ENCODE assay signal across 29 mouse cellular contexts in genomic region chr5:113564463-113564862, GRCm38 (mm10).
DNase-seq lines count a peak whose midpoint lies in the region; ATAC-seq and TF ChIP-seq lines count a peak whose summit lies in the region.
"Had no signal": no experiment of that assay in that cellular context is flagged by ENCODE, and none has a peak within 500 bp of the region (broad histone marks: within the 10 kb centered on the region; RNA-seq: fewer than 3 reads in every experiment).

No protein-coding gene starts in this region.

- TF ChIP-seq POLR2A in myocyte (IDR thresholded peaks at IDR 0.05; ENCODE audit: insufficient read length, low read depth): no peak

- no peaks in the 10 kb centered on the region for H3K79me2 ChIP-seq in myocyte (ENCODE audit: control insufficient read depth, insufficient read depth)

- 18% methylated on average over 4 of the region's 4 CpGs for WGBS in kidney, embryonic 15.5 days
- WGBS in embryonic facial prominence, embryonic 11.5 days: 17% methylated on average over 4 of the region's 4 CpGs

- no peaks in the 10 kb centered on the region for H3K36me3 ChIP-seq in kidney, embryonic 15.5 days
- no peaks in the 10 kb centered on the region for H3K36me3 ChIP-seq in embryonic facial prominence, embryonic 11.5 days (replicated peaks; ENCODE audit: control insufficient read depth, insufficient read depth, low read depth, low read length)
- H3K36me3 ChIP-seq in myocyte (ENCODE audit: control insufficient read depth, insufficient read depth): no peaks in the 10 kb centered on the region
- H3K36me3 ChIP-seq: embryonic facial prominence, embryonic 15.5 days; forebrain, embryonic 12.5 days; heart, embryonic 13.5 days; hindbrain, embryonic 13.5 days; liver, embryonic 12.5 days; midbrain, embryonic 13.5 days had no signal

- no peak overlapping the region for H3ac ChIP-seq in myocyte (ENCODE audit: control insufficient read depth, insufficient read length)

- H3K4me2 ChIP-seq in kidney, embryonic 15.5 days: no peak overlapping the region
- H3K4me2 ChIP-seq in embryonic facial prominence, embryonic 11.5 days (ENCODE audit: low read depth, low read length): no peak overlapping the region
- H3K4me2 ChIP-seq in myocyte (ENCODE audit: low read depth): no peak overlapping the region
- H3K4me2 ChIP-seq: embryonic facial prominence, embryonic 15.5 days; forebrain, embryonic 12.5 days; heart, embryonic 13.5 days; hindbrain, embryonic 13.5 days; liver, embryonic 12.5 days; midbrain, embryonic 13.5 days had no signal

- H3K4me3 ChIP-seq in kidney, embryonic 15.5 days (replicated peaks): no peak overlapping the region
- no peak overlapping the region for H3K4me3 ChIP-seq in embryonic facial prominence, embryonic 11.5 days (ENCODE audit: low read depth, low read length)
- no peak overlapping the region for H3K4me3 ChIP-seq in myocyte
- H3K4me3 ChIP-seq: embryonic facial prominence, embryonic 15.5 days; forebrain, embryonic 12.5 days; heart, embryonic 13.5 days; hindbrain, embryonic 13.5 days; left cerebral cortex, adult 2 months; liver, embryonic 12.5 days; midbrain, embryonic 13.5 days had no signal

- no peak overlapping the region for H3K9ac ChIP-seq in kidney, embryonic 15.5 days
- no peak overlapping the region for H3K9ac ChIP-seq in embryonic facial prominence, embryonic 11.5 days (replicated peaks; ENCODE audit: low read length)
- H3K9ac ChIP-seq: embryonic facial prominence, embryonic 15.5 days; forebrain, embryonic 12.5 days; forebrain, postnatal 0 days; heart, embryonic 13.5 days; hindbrain, embryonic 13.5 days; liver, embryonic 12.5 days; liver, postnatal 0 days; midbrain, embryonic 13.5 days had no signal

- peaks cover 3% of the 10 kb centered on the region; the same call in 1 of the 2 replicates for H3K27me3 ChIP-seq in kidney, embryonic 15.5 days
- no peaks in the 10 kb centered on the region for H3K27me3 ChIP-seq in embryonic facial prominence, embryonic 11.5 days (ENCODE audit: control insufficient read depth, insufficient read depth, low read length)
- peaks cover 19% of the 10 kb centered on the region for H3K27me3 ChIP-seq in myocyte (ENCODE audit: control insufficient read depth, insufficient read depth, insufficient read length)
- H3K27me3 ChIP-seq: embryonic facial prominence, embryonic 15.5 days; liver, embryonic 12.5 days; midbrain, embryonic 13.5 days had no signal

- DNase-seq in embryo, embryonic 9.5 days (ENCODE audit: extremely low spot score): peak; percentile 45
- DNase-seq in embryo, embryonic 11 days: no peak
- peak; percentile 58 to 64 for DNase-seq in kidney, postnatal 4 days
- peak; percentile 57 for DNase-seq in embryonic facial prominence, embryonic 11.5 days (ENCODE audit: low spot score)
- DNase-seq in right cerebral cortex, postnatal 36 days (ENCODE audit: low spot score in 2 of 2): no peak
- no peak for DNase-seq in ovary, postnatal 10 days (ENCODE audit: low spot score)
- DNase-seq: adrenal gland, postnatal 25 days; B cell, adult 2 months; cerebellum, postnatal 14 days; forebrain, postnatal 0 days; gastrocnemius, postnatal 10 days; heart, postnatal 10 days; kidney, adult 18-20 months; liver, postnatal 0 days; lung, postnatal 10 days; right cerebral cortex, postnatal 25 days had no signal

- no peaks in the 10 kb centered on the region for H3K9me3 ChIP-seq in kidney, embryonic 15.5 days (replicated peaks)
- no peaks in the 10 kb centered on the region for H3K9me3 ChIP-seq in embryonic facial prominence, embryonic 11.5 days (replicated peaks; ENCODE audit: control insufficient read depth, low read length)
- H3K9me3 ChIP-seq: embryonic facial prominence, embryonic 15.5 days; forebrain, embryonic 12.5 days; heart, embryonic 13.5 days; hindbrain, embryonic 13.5 days; liver, embryonic 12.5 days; midbrain, embryonic 13.5 days had no signal

- no peak for ATAC-seq in kidney, embryonic 15.5 days (replicated peaks; ENCODE audit: low FRiP score)
- no peak for ATAC-seq in embryonic facial prominence, embryonic 11.5 days (replicated peaks; ENCODE audit: insufficient number of reproducible peaks, low FRiP score, low TSS enrichment, low read depth)
- ATAC-seq: activated CD4-positive, CD25-positive, alpha-beta regulatory T cell, adult 4 months; forebrain, postnatal 0 days; liver, embryonic 12.5 days; liver, postnatal 0 days; midbrain, embryonic 13.5 days had no signal

- H3K4me1 ChIP-seq in kidney, embryonic 15.5 days: no peaks in the 10 kb centered on the region
- H3K4me1 ChIP-seq in embryonic facial prominence, embryonic 11.5 days (ENCODE audit: control insufficient read depth, insufficient read depth, low read length): no peaks in the 10 kb centered on the region
- H3K4me1 ChIP-seq: embryonic facial prominence, embryonic 15.5 days; liver, embryonic 12.5 days; midbrain, embryonic 13.5 days had no signal

- H3K27ac ChIP-seq in kidney, embryonic 15.5 days: no peak overlapping the region
- H3K27ac ChIP-seq in embryonic facial prominence, embryonic 11.5 days (replicated peaks; ENCODE audit: low read depth, low read length): no peak overlapping the region
- H3K27ac ChIP-seq: embryonic facial prominence, embryonic 15.5 days; forebrain, embryonic 12.5 days; heart, embryonic 13.5 days; hindbrain, embryonic 13.5 days; kidney, postnatal 0 days; left cerebral cortex, adult 2 months; liver, embryonic 12.5 days; macrophage; midbrain, embryonic 13.5 days; stomach, postnatal 0 days had no signal

TF ChIP-seq in myocyte, 11 proteins besides CTCF, POLR2A, EP300 and RAD21:
- peak; percentile 58 for TF ChIP-seq REST (IDR thresholded peaks at IDR 0.05; ENCODE audit: insufficient read depth, insufficient read length)
- no peak for TF ChIP-seq TCF12 (IDR thresholded peaks at IDR 0.05; ENCODE audit: insufficient read depth, poor library complexity, severe bottlenecking)

Comparison
In these comparisons a context has a peak if more than half of its experiments do, and no peak if none do; other contexts are left out.
1. DNase-seq: peak in embryo, embryonic 9.5 days (single experiment), kidney, postnatal 4 days (2 of 2) and embryonic facial prominence, embryonic 11.5 days (single experiment); none in embryo, embryonic 11 days (single experiment), right cerebral cortex, postnatal 36 days (0 of 2) and ovary, postnatal 10 days (single experiment).